Mouse (Mus musculus): ENCODE data around the gene Krt80.

DNA sequence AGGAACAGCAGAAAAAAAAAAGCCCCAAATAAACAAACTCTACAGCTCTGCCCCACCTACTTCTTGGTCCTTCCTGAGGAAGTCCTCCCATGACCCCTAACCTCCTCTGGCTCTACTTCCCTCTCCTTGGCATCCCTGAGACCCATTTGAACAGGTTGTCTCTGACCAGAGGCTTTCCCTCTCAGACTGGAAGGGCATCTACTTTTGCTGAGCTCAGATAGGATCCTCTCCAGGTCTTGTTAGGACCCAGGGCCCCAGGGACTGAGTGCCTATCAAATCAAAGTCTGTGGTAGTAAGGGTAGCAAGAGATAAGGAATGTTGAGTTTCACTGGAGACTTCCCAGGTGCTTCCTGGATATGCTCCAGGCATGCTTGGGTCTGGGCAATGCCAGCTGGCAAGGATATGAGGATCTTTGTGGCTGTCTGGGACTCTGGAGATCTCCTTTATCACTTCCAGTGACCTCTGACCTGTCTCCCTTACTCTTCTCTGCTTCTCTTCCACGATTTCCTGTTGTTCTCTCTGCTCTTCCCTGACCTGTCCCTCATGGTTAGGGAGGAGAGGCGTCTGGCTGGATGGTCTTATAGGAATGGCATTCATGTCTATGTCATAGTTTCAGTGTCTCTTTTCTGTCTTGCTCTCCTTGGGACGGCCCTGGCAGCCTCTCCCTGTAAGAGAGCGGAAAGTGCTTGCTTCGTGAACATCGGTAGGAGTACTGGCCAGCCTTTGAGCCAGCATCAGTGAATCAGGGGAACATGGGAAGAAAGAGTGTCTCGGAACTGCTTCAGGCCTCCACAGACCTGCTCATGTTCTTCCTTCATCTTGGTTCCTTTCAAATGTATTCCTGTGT, 2.4 kb upstream of the Krt80 start:
- TF ChIP-seq CTCF (IDR thresholded peaks at IDR 0.05; ENCODE audit: low read depth, low read length) (no peak), POLR2A (IDR thresholded peaks at IDR 0.05; ENCODE audit: insufficient read depth, low read length) (no peak), EP300 (IDR thresholded peaks at IDR 0.05; ENCODE audit: insufficient read depth, low read depth, low read length) (no peak)
